Mouse (Mus musculus) spleen, embryonic (tissue): ENCODE measurements around the gene Med4.
"Not testable (repeated sequence)": the region's sequence is repeated elsewhere in the genome, so short reads cannot be mapped to it uniquely, and the experiment has no call there.

Experiments used
- CTCF ChIA-PET: fragments of 350-600 bp; sonication (Branson Sonifier 250); formaldehyde crosslinking; loops from one replicate; lab custom pipeline; 2022; lab: Charles Lee

The Med4 gene

DNA sequence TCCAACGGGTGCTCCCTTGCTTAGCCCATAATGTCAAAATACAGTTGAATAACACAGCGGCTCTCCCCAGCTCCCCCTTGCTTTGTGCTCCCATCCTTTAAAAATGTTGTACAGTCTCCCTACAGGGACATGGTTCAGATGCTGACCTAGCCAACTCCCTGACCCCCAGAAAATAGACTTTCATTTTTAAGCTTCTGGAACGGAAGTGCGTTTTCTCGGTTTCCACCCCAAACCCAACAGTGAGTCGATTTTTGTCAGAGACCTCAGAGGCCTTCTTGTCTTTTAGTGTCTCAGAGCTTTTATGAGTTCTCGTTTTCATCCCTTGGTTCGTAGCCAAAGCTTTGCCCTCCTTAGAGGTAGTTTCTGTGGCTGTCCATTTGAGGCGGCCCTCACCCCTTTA is 8.5 kb upstream of the Med4 start:
- CTCF ChIA-PET, result interaction anchor here (0.8 kb wide), 1 partner anchor 99 kb away, joined by 3 read pairs; no protein-coding TSS in a partner anchor

DNA sequence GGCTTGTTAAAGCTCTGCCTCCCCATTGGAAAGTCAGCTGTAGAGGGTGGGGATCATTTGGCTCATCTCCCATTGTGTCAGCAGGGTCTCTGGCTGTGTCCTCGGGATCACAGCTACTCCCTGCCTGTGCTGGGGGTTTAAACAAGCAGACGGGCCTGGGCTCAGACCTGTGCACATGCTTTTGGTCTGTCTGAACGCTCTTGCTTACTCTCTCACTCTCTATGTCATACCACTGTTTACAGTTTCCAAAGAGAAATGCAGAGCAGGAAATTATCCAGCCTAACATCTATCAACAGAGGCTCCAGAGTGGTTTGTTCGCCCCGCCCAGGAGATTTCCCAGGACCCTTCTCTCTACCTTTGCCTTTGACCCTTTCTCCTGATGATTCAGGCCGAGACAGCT is 8.1 kb upstream of the Med4 start:
- CTCF ChIA-PET, result interaction anchor here (0.8 kb wide), 1 partner anchor 100 kb away, joined by 3 read pairs; no protein-coding TSS in a partner anchor

- CTCF ChIA-PET, result interaction anchor here (0.7 kb wide), 1 partner anchor 744 kb away, joined by 4 read pairs; no protein-coding TSS in a partner anchor
Measured at GRCm38 (mm10) chr14:73502591-73503184, 7.1 kb upstream of the Med4 start.

- CTCF ChIA-PET, result no interaction called here
Measured at GRCm38 (mm10) chr14:73503237-73503933, 6.4 kb upstream of the Med4 start.

DNA sequence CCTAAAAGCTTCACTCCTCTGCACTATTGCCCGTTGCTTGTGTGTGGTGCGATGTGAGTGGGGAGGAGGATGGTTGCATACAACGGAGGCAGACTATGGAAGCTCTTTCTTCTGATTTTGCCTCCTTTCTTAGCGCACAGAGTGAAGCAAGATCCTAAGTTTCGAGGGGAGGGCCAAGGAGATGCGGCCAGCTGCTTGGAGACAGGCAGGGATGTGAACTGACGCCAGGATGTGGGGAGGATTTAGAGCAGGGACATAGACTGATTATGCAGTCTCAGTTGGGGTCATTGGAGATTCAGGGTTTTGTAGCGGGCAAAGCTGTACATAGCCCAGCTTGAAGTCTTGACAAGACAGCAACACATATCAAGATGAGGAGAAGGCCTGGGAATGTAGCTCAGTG is 3.5 kb upstream of the Med4 start:
- CTCF ChIA-PET, result no interaction called here

DNA sequence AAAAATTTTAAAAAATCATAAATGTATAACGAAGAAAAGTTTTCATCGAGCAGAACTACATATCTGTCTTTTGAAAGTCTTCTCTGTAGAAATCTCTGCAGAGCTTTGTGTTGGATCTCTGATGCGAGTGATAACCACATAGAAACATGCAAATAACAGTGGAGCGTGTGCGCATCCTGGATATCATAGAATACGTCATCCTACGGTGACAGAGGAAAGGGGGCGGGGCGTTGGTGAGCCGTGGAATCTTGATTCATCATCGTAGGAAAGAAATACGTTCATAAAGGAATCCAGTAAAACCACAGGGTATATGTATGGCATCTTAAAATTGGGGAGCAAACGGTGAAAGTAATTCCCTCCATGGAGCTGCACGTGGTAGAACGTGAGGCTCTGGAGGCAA is 2.6 kb upstream of the Med4 start:
- CTCF ChIA-PET, result no interaction called here

DNA sequence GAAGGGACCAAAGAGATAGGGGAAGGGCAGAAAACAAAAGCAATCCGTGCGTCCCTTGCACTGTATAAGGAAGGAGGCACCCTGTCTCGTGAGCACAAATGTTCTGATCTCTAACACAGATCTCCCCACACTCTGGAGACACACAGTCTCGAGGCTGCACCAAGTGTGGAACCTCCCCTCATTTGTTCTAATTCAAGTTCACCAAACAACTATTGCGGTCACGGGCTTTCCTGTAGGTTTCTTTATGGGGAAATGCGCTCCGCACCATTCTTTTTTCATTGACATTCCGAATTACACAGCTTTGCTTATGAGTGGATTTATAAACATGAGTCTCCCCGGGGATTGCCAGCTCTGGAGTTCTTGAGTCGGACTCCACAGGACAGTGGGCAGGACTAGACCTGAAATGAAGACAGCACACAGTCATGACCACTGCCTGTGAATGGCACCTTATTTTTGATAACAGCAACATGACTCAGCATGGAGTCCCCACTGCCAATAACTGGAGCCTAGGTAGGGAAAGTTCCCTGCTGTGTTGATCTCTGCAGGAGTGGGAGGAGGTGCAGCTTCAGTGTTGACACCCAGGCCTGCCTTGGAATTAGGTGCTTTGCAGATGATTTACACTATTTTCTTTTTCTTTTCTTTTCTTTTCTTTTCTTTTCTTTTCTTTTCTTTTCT is 2.0 kb upstream of the Med4 start:
- CTCF ChIA-PET, result no interaction called here

GRCm38 (mm10) chr14:73508630-73509395 is 1.0 kb upstream of the Med4 start:
- CTCF ChIA-PET, result no interaction called here

DNA sequence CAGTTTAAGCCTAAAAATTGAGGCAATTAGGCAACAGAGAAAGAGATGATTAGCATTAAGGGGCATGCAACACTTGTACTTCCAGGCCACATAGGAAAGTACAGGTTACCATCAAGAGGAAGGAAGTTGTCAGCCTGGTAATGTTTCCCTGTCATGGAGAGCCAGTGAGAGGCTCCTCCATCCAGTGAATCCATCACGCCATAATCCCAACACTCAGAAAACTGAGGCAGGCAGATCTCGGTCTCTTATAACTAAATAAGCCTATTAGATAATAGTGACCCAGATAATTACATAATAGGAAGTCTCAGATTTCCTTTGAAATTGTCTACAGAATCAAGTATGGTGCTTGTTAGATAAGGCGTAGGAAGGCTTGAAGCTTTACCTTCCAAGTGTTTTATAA is 14.3 kb downstream of the Med4 start:
- CTCF ChIA-PET, result interaction anchor here (1.4 kb wide), 1 partner anchor 9 kb away, joined by 3 read pairs; no protein-coding TSS in a partner anchor

- CTCF ChIA-PET, result interaction anchor here (0.9 to 1.4 kb wide), 2 partner anchors 9 to 425 kb away, joined by 3 read pairs; no protein-coding TSS in a partner anchor
Measured at GRCm38 (mm10) chr14:73524766-73525448, 15.1 kb downstream of the Med4 start, which contains the start of gene Sucla2. Sucla2 (plus strand) TSS chr14:73525319.

DNA sequence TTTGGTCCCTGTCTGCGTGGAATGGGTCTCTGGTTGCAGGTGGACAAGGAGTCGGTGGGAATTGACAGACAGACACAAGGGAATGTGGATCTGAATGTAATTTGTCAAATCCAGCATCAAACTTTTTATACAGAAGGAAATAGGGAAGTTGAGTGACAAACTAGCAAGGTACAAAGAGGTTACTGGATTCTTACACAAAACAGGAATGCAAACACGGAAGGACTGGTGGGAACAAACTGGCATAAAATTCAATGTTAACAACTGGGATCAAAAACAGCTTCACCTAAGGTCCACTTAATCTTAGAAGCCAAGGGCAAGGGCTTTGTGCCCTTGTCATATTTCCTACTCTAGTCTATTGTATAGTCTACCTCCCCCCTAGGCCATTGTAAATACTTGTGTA is 18.8 kb downstream of the Med4 start:
- CTCF ChIA-PET, result not testable (repeated sequence)

DNA sequence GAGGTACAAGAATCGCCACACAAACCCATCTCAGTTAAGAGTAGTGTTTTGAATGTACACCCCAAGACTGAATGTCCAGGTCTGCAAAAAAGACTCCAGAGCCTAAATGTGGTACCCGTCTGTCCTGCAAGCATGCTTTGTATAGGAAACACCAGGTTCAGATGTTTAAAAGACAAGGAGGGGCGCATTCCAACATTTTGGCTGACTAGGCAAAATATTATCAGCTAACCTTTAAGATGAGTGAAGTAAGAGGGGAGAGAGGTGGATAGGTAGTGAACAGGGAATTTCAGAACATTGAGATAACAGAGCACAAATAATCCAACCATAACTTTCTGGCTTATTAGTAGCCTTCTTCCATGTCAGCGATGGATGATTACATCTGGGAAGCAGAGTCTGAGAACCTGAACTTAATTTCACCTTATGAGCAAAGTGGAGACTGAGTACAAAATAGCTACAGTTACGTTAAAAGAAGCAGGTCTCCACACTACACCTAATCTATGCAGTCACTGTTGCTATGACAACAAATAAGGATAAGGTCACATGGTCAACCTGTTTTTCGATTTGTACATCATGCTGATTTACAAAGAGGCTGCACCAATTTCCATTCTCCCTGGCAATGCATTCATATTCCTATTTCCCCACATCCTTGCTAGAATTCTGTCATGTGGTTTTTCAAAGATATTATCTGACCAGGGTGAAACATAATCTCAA is 24.1 kb downstream of the Med4 start:
- CTCF ChIA-PET, result no interaction called here

GRCm38 (mm10) chr14:73535641-73536040 is 25.8 kb downstream of the Med4 start:
- CTCF ChIA-PET, result no interaction called here

DNA sequence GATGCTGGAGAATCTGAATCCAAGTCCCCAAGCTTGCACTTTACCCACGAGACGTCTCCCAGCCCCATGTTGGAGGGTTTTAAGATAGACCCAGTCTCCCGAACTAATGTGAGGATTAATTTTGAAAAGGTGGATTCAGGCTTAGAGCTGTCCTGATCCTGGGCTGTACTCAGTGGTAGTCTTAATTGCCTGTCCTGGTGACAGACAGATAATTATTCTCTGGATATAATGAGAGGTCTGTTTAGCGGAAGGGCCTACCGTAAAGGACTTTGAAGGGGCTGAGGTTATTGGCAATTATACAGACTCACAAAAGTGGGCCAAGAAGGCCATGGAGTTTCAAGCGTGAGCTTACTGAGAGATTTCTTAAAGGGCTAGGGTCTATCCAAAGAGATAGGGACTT is 34.0 kb downstream of the Med4 start:
- CTCF ChIA-PET, result no interaction called here

GRCm38 (mm10) chr14:73547034-73547433 is 37.2 kb downstream of the Med4 start:
- CTCF ChIA-PET, result interaction anchor here (0.6 kb wide), 1 partner anchor 993 kb away, joined by 3 read pairs; no protein-coding TSS in a partner anchor

DNA sequence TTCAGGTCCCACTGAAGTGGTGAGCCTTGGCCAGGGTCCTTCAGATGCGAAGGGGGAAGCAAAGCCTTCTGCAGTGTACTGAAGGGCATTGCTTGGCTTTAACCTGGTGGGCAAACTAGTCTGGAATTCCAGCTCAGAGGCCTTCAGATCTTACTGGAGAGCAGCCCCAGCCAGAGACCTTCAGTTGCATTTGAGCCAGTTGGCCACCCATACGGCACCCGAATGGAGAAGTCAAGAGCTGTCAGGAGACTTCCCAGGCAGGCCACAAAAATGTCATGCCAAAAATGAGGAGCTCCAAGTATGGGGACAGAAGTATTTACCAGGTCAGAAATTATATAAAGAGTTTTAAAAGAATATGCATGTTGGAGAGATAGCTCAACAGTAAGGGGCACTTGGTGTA is 38.2 kb downstream of the Med4 start, which contains the start of gene Nudt15:
Gene Nudt15, minus strand, starts transcription at position 192 of the 400 bp plus-strand sequence.
- CTCF ChIA-PET, result no interaction called here

DNA sequence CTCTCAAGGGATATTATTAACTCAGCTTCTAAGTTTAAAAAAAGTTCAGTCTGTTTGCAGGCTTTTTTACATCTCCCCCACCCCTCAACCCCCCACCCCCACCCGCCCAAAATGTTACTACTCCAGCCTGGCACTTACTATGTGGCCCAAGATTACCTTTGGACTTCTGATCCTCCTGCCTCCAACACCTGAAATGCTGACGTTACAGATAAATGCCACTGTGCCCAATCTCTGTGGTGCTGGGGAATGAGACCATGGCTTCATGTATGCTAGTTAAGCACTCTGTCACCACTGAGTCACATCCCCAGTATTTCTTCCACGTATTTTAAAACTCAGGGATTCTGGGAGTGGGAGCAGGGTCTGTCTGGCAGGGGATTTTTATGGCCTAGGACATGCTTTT is 40.5 kb downstream of the Med4 start:
- CTCF ChIA-PET, result no interaction called here

- CTCF ChIA-PET, result no interaction called here
Measured at GRCm38 (mm10) chr14:73550732-73551131, 40.9 kb downstream of the Med4 start.

DNA sequence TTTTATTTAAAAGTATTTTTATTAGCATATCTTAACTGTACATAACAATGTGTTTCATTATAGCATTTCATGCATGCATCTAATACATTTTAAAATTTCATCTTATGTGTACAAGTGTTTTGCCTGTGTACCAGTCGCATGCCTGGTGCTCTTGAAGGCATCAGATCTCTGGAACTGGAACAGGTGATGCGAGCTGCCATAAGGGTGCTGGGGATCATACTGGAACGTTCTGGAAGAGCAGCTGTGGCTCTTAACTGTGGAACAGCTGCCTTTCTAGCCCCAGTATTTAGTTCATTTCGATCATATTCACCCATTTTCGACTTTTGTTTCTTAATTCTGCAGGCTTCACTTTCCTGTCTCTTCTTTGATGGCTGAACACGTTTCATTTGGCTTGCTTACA is 41.3 kb downstream of the Med4 start:
- CTCF ChIA-PET, result no interaction called here
